Mouse (Mus musculus) embryonic facial prominence, embryonic 15.5 days (tissue): ENCODE results near the gene Mbnl1. TPM values are rescaled to one million over a fixed set of nuclear protein-coding genes. Genes with fewer than 3 reads are reported as not detected.
A peak's percentile ranks its signal among the peaks of the same experiment; 100 is the strongest.

Source experiments
- ATAC-seq: fragments of 200-750 bp; cut with Nextera tagmentation; 2 replicates; pipeline ENCODE4 v1.8.0; 2017; ENCODE audit warnings: low read depth, moderate TSS enrichment; ENCODE audit not compliant: insufficient number of reproducible peaks, low FRiP score, low TSS enrichment
- H3K27ac ChIP-seq: fragments of 300-500 bp; sonication (generic); replicated peaks from 2 replicates; pipeline ENCODE4 v1.5.1; 2015; ENCODE audit warnings: mild to moderate bottlenecking, inconsistent platforms
- H3K27me3 ChIP-seq: fragments of 300-500 bp; sonication (generic); 2 replicates; pipeline ENCODE4 v1.6.1; 2015; ENCODE audit warnings: inconsistent platforms
- H3K36me3 ChIP-seq: fragments of 300-500 bp; sonication (generic); 2 replicates; pipeline ENCODE4 v1.6.1; 2015; ENCODE audit warnings: mild to moderate bottlenecking, inconsistent platforms
- H3K4me1 ChIP-seq: fragments of 300-500 bp; sonication (generic); 2 replicates; pipeline ENCODE4 v1.6.1; 2015; ENCODE audit warnings: inconsistent platforms
- H3K4me2 ChIP-seq: fragments of 300-500 bp; sonication (generic); replicated peaks from 2 replicates; pipeline ENCODE4 v1.6.1; 2015; ENCODE audit warnings: mild to moderate bottlenecking, inconsistent platforms
- H3K4me3 ChIP-seq: fragments of 300-500 bp; sonication (generic); replicated peaks from 2 replicates; pipeline ENCODE4 v1.5.1; 2015; ENCODE audit warnings: mild to moderate bottlenecking, inconsistent platforms
- H3K9ac ChIP-seq: fragments of 300-500 bp; sonication (generic); 2 replicates; pipeline ENCODE4 v1.6.1; 2015; ENCODE audit warnings: inconsistent platforms
- H3K9me3 ChIP-seq: fragments of 300-500 bp; sonication (generic); replicated peaks from 2 replicates; pipeline ENCODE4 v1.6.1; 2016; ENCODE audit warnings: inconsistent platforms
- WGBS: fragments of 180-500 bp; shearing (Covaris S2); methylation state at CpG from one replicate; pipeline ENCODE4 v1.1.7; 2015; 5-methylcytosine and 5-hydroxymethylcytosine counted together
- polyA plus RNA-seq: library from polyadenylated mRNA; unstranded; fragments of >200 nt; fragmentation: Nextera tagmentation; extraction: Ambion mirVana; gene quantifications from 2 replicates; pipeline ENCODE4 v1.2.1, GENCODE M21; 2015

The Mbnl1 gene
- polyA plus RNA-seq, 1 experiment from 2014 or later, result 103 TPM

DNA sequence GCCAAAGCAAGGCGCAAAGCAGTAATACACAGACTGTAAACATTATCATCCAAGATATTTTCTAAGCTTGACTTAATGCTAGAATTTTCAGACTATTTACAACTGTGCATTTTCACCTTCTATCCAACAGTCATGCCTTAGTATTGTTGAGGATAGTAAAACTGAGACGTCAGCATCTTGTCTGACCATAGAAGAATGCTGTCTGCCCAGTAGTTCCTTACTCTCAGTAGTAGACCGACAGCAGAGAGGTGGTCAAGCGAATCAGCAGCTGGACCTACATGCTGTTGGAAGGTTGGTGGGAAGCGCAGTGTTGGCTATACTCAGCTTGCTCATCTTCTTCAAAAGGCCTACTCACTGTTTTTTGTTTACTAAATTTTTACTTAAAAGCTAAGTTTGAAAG is 34.2 kb downstream of the Mbnl1 start:
- no peaks in the 10 kb centered on the region for H3K36me3 ChIP-seq
- H3K4me2 ChIP-seq, result no peak overlapping the region
- peaks cover 28% of the 10 kb centered on the region for H3K4me1 ChIP-seq
- H3K4me3 ChIP-seq, result no peak overlapping the region
- H3K27me3 ChIP-seq, result no peaks in the 10 kb centered on the region
- no peak overlapping the region for H3K9ac ChIP-seq
- no peak overlapping the region for H3K27ac ChIP-seq
- no peak for ATAC-seq
- no peaks in the 10 kb centered on the region for H3K9me3 ChIP-seq
- WGBS, result 74% methylated on average over 5 of the region's 5 CpGs

GRCm38 (mm10) chr3:60507496-60507895 is 34.9 kb downstream of the Mbnl1 start:
- Histone ChIP-seq H3K9ac (no peak overlapping the region), H3K27me3 (no peaks in the 10 kb centered on the region), H3K4me2 (no peak overlapping the region), H3K36me3 (no peaks in the 10 kb centered on the region), H3K4me1 (peaks cover 22% of the 10 kb centered on the region), H3K4me3 (no peak overlapping the region), H3K9me3 (no peaks in the 10 kb centered on the region), H3K27ac (no peak overlapping the region)
- WGBS, result 89% methylated on average over 3 of the region's 3 CpGs
- no peak for ATAC-seq

GRCm38 (mm10) chr3:60507979-60508378 is 35.3 kb downstream of the Mbnl1 start:
- H3K4me3 ChIP-seq, result no peak overlapping the region
- no peaks in the 10 kb centered on the region for H3K36me3 ChIP-seq
- 95% methylated on average over 2 of the region's 2 CpGs for WGBS
- H3K27me3 ChIP-seq, result no peaks in the 10 kb centered on the region
- H3K4me1 ChIP-seq, result peaks cover 18% of the 10 kb centered on the region
- no peaks in the 10 kb centered on the region for H3K9me3 ChIP-seq
- no peak overlapping the region for H3K9ac ChIP-seq
- H3K27ac ChIP-seq, result no peak overlapping the region
- no peak for ATAC-seq
- no peak overlapping the region for H3K4me2 ChIP-seq

DNA sequence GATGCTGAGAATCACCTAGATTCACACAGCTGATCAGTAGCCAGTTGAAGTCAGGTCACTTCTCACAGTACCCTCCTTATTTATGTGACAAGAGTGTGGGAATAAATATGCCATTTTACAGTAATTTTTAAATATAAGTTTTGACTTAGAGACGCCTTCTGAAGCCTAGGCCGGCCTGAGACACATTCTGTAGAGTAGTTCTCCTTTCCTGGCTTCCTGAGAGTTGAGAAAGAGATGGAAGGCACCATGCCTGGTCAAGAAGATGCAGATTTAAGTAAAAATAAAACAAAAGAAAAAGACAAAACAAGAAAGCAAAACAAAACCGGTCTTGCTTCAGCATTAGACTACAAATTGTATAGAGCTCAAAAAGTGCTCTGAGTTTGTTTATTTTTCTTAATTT is 38.6 kb downstream of the Mbnl1 start:
- Histone ChIP-seq H3K27me3 (no peaks in the 10 kb centered on the region), H3K9me3 (no peaks in the 10 kb centered on the region), H3K4me1 (peaks cover 7% of the 10 kb centered on the region; the same call in 1 of the 2 replicates), H3K27ac (no peak overlapping the region), H3K4me3 (no peak overlapping the region), H3K36me3 (no peaks in the 10 kb centered on the region), H3K4me2 (no peak overlapping the region), H3K9ac (no peak overlapping the region)
- no peak for ATAC-seq
- 89% methylated on average over 3 of the region's 3 CpGs for WGBS

GRCm38 (mm10) chr3:60513337-60513736 is 40.7 kb downstream of the Mbnl1 start:
- H3K36me3 ChIP-seq, result no peaks in the 10 kb centered on the region
- no peak overlapping the region for H3K27ac ChIP-seq
- no peak; the same call in 1 of the 2 replicates for ATAC-seq
- peaks cover 15% of the 10 kb centered on the region; the same call in 1 of the 2 replicates for H3K4me1 ChIP-seq
- no peak overlapping the region for H3K9ac ChIP-seq
- H3K9me3 ChIP-seq, result no peaks in the 10 kb centered on the region
- WGBS, result 23% methylated on average over 7 of the region's 7 CpGs
- no peak overlapping the region for H3K4me3 ChIP-seq
- H3K4me2 ChIP-seq, result no peak overlapping the region
- H3K27me3 ChIP-seq, result no peaks in the 10 kb centered on the region

GRCm38 (mm10) chr3:60513746-60514145 is 41.1 kb downstream of the Mbnl1 start:
- H3K4me1 ChIP-seq, result peaks cover 15% of the 10 kb centered on the region; the same call in 1 of the 2 replicates
- H3K27ac ChIP-seq, result no peak overlapping the region
- H3K36me3 ChIP-seq, result no peaks in the 10 kb centered on the region
- no peaks in the 10 kb centered on the region for H3K9me3 ChIP-seq
- ATAC-seq, result no peak
- H3K27me3 ChIP-seq, result no peaks in the 10 kb centered on the region
- WGBS, result 44% methylated on average over 2 of the region's 2 CpGs
- H3K4me2 ChIP-seq, result no peak overlapping the region
- no peak overlapping the region for H3K4me3 ChIP-seq
- no peak overlapping the region for H3K9ac ChIP-seq

DNA sequence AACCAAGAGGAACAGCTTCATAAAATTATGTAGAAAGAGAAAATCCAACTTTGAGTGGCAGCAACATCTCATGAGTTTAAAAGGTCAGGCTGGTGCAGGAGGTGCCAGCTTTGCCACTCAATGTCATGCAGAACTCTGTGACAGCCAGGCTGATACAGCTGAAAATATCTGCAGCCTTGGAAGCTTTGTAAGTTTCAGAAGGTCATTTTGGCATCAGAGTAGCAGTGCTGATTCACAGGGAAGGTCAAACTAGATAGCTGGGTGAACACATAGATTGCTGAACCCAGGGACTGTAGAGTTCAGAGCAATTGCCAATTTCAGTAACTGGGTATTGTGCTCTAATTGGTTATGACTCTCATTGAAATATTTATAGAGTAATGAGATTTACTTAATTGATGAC is 42.8 kb downstream of the Mbnl1 start:
- H3K27me3 ChIP-seq, result no peaks in the 10 kb centered on the region
- H3K36me3 ChIP-seq, result no peaks in the 10 kb centered on the region
- H3K4me2 ChIP-seq, result no peak overlapping the region
- no peak overlapping the region for H3K27ac ChIP-seq
- no peaks in the 10 kb centered on the region for H3K9me3 ChIP-seq
- peaks cover 15% of the 10 kb centered on the region; the same call in 1 of the 2 replicates for H3K4me1 ChIP-seq
- ATAC-seq, result no peak
- H3K9ac ChIP-seq, result no peak overlapping the region
- H3K4me3 ChIP-seq, result no peak overlapping the region

DNA sequence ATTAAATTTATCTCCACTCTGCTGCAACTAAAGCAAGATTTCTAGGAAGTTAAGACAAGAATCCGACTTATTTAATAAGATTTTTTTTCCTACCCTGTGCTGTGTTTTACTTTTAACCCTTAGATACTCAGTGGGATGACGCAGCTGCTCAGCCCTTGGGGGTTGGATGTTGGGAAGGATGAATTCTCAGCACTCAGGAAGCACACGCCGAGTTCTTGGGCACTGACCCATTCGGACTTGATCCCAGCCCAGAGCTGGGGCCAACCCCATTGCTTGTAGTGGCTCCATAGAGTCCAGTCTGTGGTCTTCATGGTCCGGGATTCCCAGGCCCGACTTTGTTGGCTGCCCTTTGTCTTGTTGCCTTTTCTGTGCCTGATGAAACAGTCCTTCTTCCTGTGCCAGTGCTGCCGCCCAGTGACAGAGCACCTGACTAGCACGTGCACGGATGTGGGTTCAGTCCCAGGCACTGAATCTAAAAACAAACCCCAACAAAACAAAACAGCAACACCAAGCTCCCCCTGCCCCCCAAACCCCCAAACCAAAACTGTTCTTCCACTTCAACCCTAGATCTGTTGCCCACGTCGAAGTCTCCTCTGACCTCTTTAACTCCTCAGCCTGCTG is 43.5 kb downstream of the Mbnl1 start:
- ATAC-seq, result no peak
- Histone ChIP-seq H3K27me3 (no peaks in the 10 kb centered on the region), H3K9me3 (no peaks in the 10 kb centered on the region), H3K9ac (no peak overlapping the region), H3K4me3 (no peak overlapping the region), H3K4me1 (peaks cover 15% of the 10 kb centered on the region; the same call in 1 of the 2 replicates), H3K27ac (no peak overlapping the region), H3K36me3 (no peaks in the 10 kb centered on the region), H3K4me2 (0 out of 2 replicates have a peak overlapping the region, but pooled peaks have one; percentile 10)
- WGBS, result 25% methylated on average over 12 of the region's 12 CpGs

DNA sequence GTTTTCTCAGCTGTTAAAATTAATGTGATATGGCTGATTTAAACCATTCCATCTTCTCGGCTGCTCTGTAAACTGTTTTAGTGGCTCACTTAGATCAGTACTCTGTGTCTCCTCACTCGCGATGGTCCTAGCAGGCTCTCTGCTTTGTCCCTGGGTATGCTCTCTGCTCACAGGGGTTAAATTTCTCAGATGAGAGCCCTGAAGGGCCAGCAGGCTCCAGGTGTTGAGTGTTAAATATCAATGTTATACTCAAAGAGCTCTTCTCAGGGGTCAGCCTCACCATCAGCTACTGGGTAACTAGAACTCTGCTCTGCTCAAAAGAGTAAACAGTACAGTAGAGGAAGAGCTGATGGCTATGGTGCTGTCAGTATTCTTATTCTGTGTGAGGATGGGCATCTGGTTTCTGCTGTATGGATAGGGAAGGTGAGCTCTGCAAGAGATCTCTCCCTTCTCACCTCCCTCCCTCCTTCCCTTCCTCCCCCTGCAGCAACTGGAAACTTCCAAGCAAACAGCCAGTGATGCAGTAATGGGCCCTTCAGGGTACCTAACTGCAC is 44.7 kb downstream of the Mbnl1 start:
- no peak overlapping the region for H3K9ac ChIP-seq
- H3K4me1 ChIP-seq, result peaks cover 15% of the 10 kb centered on the region; the same call in 1 of the 2 replicates
- 36% methylated on average over 3 of the region's 3 CpGs for WGBS
- H3K27ac ChIP-seq, result no peak overlapping the region
- ATAC-seq, result no peak
- no peak overlapping the region for H3K4me3 ChIP-seq
- H3K9me3 ChIP-seq, result no peaks in the 10 kb centered on the region
- H3K4me2 ChIP-seq, result no peak overlapping the region
- no peaks in the 10 kb centered on the region for H3K36me3 ChIP-seq
- no peaks in the 10 kb centered on the region for H3K27me3 ChIP-seq

- 63% methylated on average over 3 of the region's 3 CpGs for WGBS
- Histone ChIP-seq H3K36me3 (no peaks in the 10 kb centered on the region), H3K27me3 (no peaks in the 10 kb centered on the region), H3K4me1 (0 out of 2 replicates have a peak, but pooled peaks cover 10% of the 10 kb centered on the region), H3K27ac (no peak overlapping the region), H3K4me2 (no peak overlapping the region), H3K9ac (no peak overlapping the region), H3K9me3 (no peaks in the 10 kb centered on the region), H3K4me3 (no peak overlapping the region)
- ATAC-seq, result no peak
Measured at GRCm38 (mm10) chr3:60519337-60519736, 46.7 kb downstream of the Mbnl1 start.

DNA sequence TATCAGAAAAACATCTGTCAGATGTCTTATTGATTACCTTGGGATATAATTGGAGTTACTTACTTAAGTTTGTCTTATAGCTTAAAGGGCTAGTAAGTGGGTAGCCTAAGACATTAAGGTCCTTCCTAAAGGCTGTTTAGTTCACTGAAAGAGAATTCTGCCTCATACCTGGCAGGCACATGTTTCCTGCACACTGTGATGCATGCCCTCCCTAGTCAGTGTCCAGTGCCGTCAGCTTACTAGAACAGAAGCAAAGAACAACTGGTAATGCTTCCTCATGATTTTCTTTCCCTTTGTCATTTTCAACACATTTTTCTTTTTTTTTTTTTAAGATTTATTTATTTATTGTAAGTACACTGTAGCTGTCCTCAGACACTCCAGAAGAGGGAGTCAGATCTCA is 51.5 kb downstream of the Mbnl1 start:
- no peak overlapping the region for H3K9ac ChIP-seq
- WGBS, result 87% methylated on average over 1 of the region's 1 CpGs
- ATAC-seq, result no peak
- H3K4me2 ChIP-seq, result no peak overlapping the region
- peaks cover 20% of the 10 kb centered on the region for H3K4me1 ChIP-seq
- H3K27ac ChIP-seq, result no peak overlapping the region
- no peaks in the 10 kb centered on the region for H3K36me3 ChIP-seq
- H3K27me3 ChIP-seq, result no peaks in the 10 kb centered on the region
- no peak overlapping the region for H3K4me3 ChIP-seq
- no peaks in the 10 kb centered on the region for H3K9me3 ChIP-seq

GRCm38 (mm10) chr3:60531286-60531685 is 58.7 kb downstream of the Mbnl1 start:
- Histone ChIP-seq H3K9ac (no peak overlapping the region), H3K4me1 (peaks cover 31% of the 10 kb centered on the region), H3K27ac (no peak overlapping the region), H3K4me2 (peak overlapping the region; percentile 22), H3K36me3 (no peaks in the 10 kb centered on the region), H3K9me3 (no peaks in the 10 kb centered on the region), H3K4me3 (peak overlapping the region; percentile 11; the same call in 1 of the 2 replicates), H3K27me3 (no peaks in the 10 kb centered on the region)
- no peak for ATAC-seq
- WGBS, result 33% methylated on average over 5 of the region's 5 CpGs
